Comparison of ENCODE assay signal across 8 mouse cellular contexts in genomic region chr5:140830314-140831063, GRCm38 (mm10). TPM values are rescaled to one million over a fixed set of nuclear protein-coding genes. Genes with fewer than 3 reads are reported as not detected.
DNase-seq lines count a peak whose midpoint lies in the region; ATAC-seq and TF ChIP-seq lines count a peak whose summit lies in the region.

Gene Gna12, minus strand, starts transcription at chr5:140830431.

- peak within 1 kb of the TSS; percentile 90 for H3K4me2 ChIP-seq in kidney, embryonic 14.5 days (replicated peaks; ENCODE audit: low read depth, low read length)
- H3K4me2 ChIP-seq in limb, embryonic 15.5 days, result peak within 1 kb of the TSS; percentile 88

- H3K9ac ChIP-seq in kidney, embryonic 14.5 days (ENCODE audit: low read depth, low read length), result peak within 1 kb of the TSS; percentile 87
- H3K9ac ChIP-seq in limb, embryonic 15.5 days, result peak within 1 kb of the TSS; percentile 90

- no peak for TF ChIP-seq CTCF in bone marrow macrophage, adult 2 months (IDR thresholded peaks at IDR 0.05; ENCODE audit: low read depth, low read length)
- TF ChIP-seq CTCF in embryonic fibroblast, embryonic 13.5 days (IDR thresholded peaks at IDR 0.05; ENCODE audit: borderline replicate concordance, insufficient read depth, low read length), result no peak

- under 1% methylated on average over 43 of the region's 49 CpGs for whole genome bisulfite sequencing in kidney, embryonic 14.5 days
- under 1% methylated on average over 31 of the region's 49 CpGs for WGBS in limb, embryonic 15.5 days

- H3K4me1 ChIP-seq in bone marrow macrophage, adult 2 months (ENCODE audit: control insufficient read depth, insufficient read depth, low read length), result peaks cover 28% of the 10 kb centered on the region
- peaks cover 10% of the 10 kb centered on the region for H3K4me1 ChIP-seq in embryonic fibroblast, embryonic 13.5 days (ENCODE audit: control insufficient read depth, insufficient read depth, low read length)
- peaks cover 29% of the 10 kb centered on the region for H3K4me1 ChIP-seq in kidney, embryonic 14.5 days (ENCODE audit: control insufficient read depth, insufficient read depth, low read length)
- peaks cover 34% of the 10 kb centered on the region for H3K4me1 ChIP-seq in limb, embryonic 15.5 days

- H3K9me3 ChIP-seq in kidney, embryonic 14.5 days (ENCODE audit: control insufficient read depth, low read length), result no peaks in the 10 kb centered on the region
- H3K9me3 ChIP-seq in limb, embryonic 15.5 days, result no peaks in the 10 kb centered on the region

- peak; percentile 98 for ATAC-seq in kidney, embryonic 14.5 days (ENCODE audit: low FRiP score, low TSS enrichment)
- ATAC-seq in limb, embryonic 15.5 days (ENCODE audit: insufficient number of reproducible peaks, low FRiP score, low TSS enrichment, low read depth), result peak; percentile 99

- DNase-seq in A20 (ENCODE audit: low read depth, low spot score), result peak; percentile 100
- peak; percentile 98 to 99 for DNase-seq in heart, adult 9 months (ENCODE audit: low spot score in 2 of 2)
- DNase-seq in monocyte, adult 2 months (ENCODE audit: low read depth in 1 of 2, low spot score in 2 of 2), result peak; percentile 98
- DNase-seq in spleen, postnatal 36 days (ENCODE audit: low spot score in 2 of 2), result peak; percentile 98 to 99

- no peaks in the 10 kb centered on the region for H3K36me3 ChIP-seq in kidney, embryonic 14.5 days (ENCODE audit: control insufficient read depth, insufficient read depth, low read length)
- no peaks in the 10 kb centered on the region for H3K36me3 ChIP-seq in limb, embryonic 15.5 days

- H3K27ac ChIP-seq in bone marrow macrophage, adult 2 months (ENCODE audit: insufficient read depth, low read depth, low read length), result peak within 1 kb of the TSS; percentile 53
- H3K27ac ChIP-seq in embryonic fibroblast, embryonic 13.5 days (ENCODE audit: insufficient read depth, low read length), result no peak within 1 kb of the TSS; the same call in 1 of the 2 replicates
- no peak within 1 kb of the TSS; the same call in 1 of the 2 replicates for H3K27ac ChIP-seq in kidney, embryonic 14.5 days (ENCODE audit: low read depth, low read length)
- peak within 1 kb of the TSS; percentile 80 for H3K27ac ChIP-seq in limb, embryonic 15.5 days

- no peaks in the 10 kb centered on the region for H3K27me3 ChIP-seq in kidney, embryonic 14.5 days (ENCODE audit: control insufficient read depth, insufficient read depth, low read length)
- H3K27me3 ChIP-seq in limb, embryonic 15.5 days, result no peaks in the 10 kb centered on the region

- no peak; the same call in 1 of the 2 replicates for TF ChIP-seq POLR2A in bone marrow macrophage, adult 2 months (IDR thresholded peaks at IDR 0.05; ENCODE audit: borderline replicate concordance, low read depth, low read length)
- TF ChIP-seq POLR2A in embryonic fibroblast, embryonic 13.5 days (IDR thresholded peaks at IDR 0.05; ENCODE audit: low read depth, low read length), result peak; percentile 54

- peak within 1 kb of the TSS; percentile 96 for H3K4me3 ChIP-seq in bone marrow macrophage, adult 2 months (ENCODE audit: insufficient read depth, low read length)
- H3K4me3 ChIP-seq in embryonic fibroblast, embryonic 13.5 days (ENCODE audit: insufficient read depth, low read length), result peak within 1 kb of the TSS; percentile 91
- peak within 1 kb of the TSS; percentile 89 for H3K4me3 ChIP-seq in kidney, embryonic 14.5 days (ENCODE audit: low read length)
- peak within 1 kb of the TSS; percentile 86 for H3K4me3 ChIP-seq in limb, embryonic 15.5 days

RNA-seq across cellular contexts. Expression of gene Gna12, which starts in this region (rescaled TPM):
- polyA plus RNA-seq in bone marrow macrophage, adult 2 months (2012; ENCODE audit: insufficient read depth, insufficient read length, missing spikeins), result 147 and 173 TPM in 2 replicates
- polyA plus RNA-seq in embryonic fibroblast, embryonic 13.5 days (2011; ENCODE audit: insufficient read length, low read depth, missing spikeins), result 49.5 TPM in 2 replicates
- polyA plus RNA-seq in kidney, embryonic 14.5 days (2014; fragmentation: Nextera tagmentation; extraction: Ambion mirVana), result 20.4 and 22.1 TPM in 2 replicates
- 19.1 and 24.3 TPM in 2 replicates for polyA plus RNA-seq in limb, embryonic 15.5 days (2015; fragmentation: Nextera tagmentation; extraction: Ambion mirVana)

Comparison
In these comparisons a context has a peak if more than half of its experiments do, and no peak if none do; other contexts are left out.
1. H3K27ac ChIP-seq: peak in bone marrow macrophage, adult 2 months (single experiment) and limb, embryonic 15.5 days (single experiment); none in embryonic fibroblast, embryonic 13.5 days (single experiment) and kidney, embryonic 14.5 days (single experiment).
2. Peak in every context shown above with its lines, with median percentiles within 50 percentile points of each other: DNase-seq and H3K4me3 ChIP-seq.